Mouse (Mus musculus) frontal cortex, adult 2 months (tissue): ENCODE measurements at regions not wholly inside any gene's neighbourhood (a gene's known extent, or its start where the extent isn't known, plus 50 kb on each side); places are given as distances from the start of the nearest gene placed in this dataset.

ENCODE experiments used
- DNase-seq, 2 experiments: peaks; one replicate each; pipeline ENCODE4 v3.0.0; 2022; ENCODE audit warnings: low spot score in 1 of 2; ENCODE audit errors: extremely low spot score in 1 of 2

- DNase-seq: peak; percentile 16 to 27
These were observed 64.8 kb downstream of the Dnajb9 start for GRCm38 (mm10) chr12:44145321-44145720.

- DNase-seq: peak; percentile 13 to 64
These were observed 71.1 kb downstream of the Dnajb9 start for GRCm38 (mm10) chr12:44139026-44139425.

DNA sequence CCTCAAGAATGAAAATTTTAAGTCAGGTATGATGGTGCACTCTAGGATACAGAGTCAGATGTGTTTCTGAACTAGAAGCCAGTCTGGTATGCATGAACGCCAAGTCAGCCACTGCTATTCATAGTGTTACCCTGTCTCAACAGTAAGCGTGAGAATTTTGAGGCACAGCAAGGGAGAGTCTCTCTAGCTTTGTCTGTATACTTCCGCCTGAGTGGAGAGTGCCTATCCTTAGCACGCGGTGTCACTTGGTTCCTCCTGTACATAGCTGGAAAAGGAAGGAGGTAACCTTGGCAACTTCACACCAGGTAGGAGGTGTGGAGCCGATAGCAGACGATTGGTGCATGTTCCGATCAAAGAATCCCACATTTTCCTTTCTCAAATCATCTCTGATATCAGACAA is 81.3 kb downstream of the Dnajb9 start:
- peak; percentile 21 to 38 for DNase-seq

DNA sequence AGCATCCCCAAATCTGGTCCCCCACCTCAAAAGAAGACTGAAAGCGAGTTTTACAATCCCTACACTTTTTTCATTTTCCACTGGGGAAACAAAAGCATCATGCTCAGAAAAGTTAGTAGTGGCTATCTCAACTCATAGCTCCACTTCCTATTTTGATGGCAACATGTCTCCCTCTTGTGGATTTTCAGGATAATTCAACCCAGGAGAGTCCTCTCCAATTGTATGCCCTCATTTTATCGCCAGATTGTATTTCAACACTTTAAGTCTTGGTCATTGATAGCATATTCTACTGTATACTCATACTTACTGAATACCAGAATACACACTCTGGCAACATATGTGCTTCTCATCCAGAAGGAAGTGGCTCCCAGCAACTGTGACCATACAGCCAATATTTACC is 105.0 kb downstream of the Dnajb9 start:
- DNase-seq: peak in 1 of 2 experiments; percentile 60

GRCm38 (mm10) chr12:44099188-44099587 is 110.9 kb downstream of the Dnajb9 start:
- DNase-seq: peak in 1 of 2 experiments; percentile 12

DNA sequence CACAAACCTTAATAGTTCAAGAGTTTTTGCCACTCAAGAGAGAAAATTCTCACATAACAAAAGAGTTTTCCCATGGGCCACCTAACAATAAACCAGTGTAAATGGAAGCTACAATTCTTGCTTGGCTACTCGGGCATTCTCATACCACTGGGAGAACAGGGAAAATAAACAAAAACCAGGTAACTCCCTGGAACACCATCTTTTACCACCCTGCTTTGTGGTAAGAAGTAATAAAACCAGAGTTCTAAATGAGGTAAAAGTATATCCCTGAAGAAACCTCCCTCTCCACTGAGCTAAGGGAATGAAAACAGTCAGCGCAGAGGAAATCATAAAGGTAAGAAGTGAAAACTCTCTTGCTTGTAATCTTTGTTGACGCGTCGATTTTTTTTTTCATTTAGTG is 138.4 kb downstream of the Dnajb9 start:
- no peak for DNase-seq

- DNase-seq: no peak
These were observed 153.5 kb downstream of the Dnajb9 start for GRCm38 (mm10) chr12:44056493-44057163.

- peak in 1 of 2 experiments; percentile 31 for DNase-seq
These were observed 164.3 kb downstream of the Dnajb9 start for GRCm38 (mm10) chr12:44045806-44046205.

DNA sequence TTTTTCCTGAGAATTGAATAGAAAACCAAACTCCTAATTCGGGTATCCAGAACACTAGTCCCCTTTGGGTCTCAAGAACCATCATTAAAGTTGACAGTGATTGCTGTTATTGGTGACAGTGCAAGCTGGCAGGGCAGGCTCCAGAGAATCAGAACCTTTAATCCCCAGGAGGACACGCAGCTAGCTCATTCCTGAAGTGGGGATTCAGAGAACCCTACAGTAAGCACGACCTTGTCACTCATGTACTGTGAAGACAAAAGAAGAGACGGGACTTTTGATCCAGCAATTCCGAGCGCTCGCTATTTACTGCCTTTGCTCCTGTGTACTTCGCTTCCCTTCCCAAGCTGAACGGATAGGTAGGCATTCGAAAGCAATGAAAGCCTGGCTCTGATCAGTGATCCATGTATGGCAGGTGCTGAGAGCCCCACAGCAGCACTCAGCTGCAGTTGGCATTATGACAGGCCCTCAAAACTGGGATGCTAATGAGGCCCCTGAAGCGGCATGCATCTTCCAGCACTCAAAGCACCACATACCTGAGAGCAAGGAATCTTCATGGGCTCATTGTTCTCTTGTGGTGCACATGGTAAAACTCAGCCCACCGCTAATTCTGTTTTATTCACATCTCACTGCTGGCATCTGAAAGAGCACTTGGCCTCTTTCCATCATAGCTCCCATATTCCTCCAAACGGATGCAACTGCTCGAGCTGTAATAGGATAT is 165.6 kb downstream of the Dnajb9 start:
- DNase-seq: peak in 1 of 2 experiments; percentile 26

DNA sequence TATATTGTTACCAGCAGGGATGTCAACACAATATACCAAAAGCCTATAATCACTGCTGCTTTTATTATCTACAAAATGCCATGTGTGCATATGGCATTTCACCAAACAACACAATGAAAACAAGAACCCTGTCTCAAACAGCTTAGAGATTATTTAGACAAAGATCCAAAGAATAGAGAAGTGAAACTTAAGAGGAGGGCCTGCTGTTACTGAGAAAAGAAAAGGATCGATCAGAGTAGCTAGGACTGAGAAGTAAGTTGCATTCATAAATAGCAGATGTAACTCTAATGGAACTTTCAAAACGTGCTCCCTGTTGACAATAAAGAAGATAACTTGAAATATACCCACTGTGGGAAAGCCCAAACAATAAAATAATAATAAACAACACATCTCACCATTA is 203.3 kb downstream of the Dnajb9 start:
- no peak for DNase-seq

DNA sequence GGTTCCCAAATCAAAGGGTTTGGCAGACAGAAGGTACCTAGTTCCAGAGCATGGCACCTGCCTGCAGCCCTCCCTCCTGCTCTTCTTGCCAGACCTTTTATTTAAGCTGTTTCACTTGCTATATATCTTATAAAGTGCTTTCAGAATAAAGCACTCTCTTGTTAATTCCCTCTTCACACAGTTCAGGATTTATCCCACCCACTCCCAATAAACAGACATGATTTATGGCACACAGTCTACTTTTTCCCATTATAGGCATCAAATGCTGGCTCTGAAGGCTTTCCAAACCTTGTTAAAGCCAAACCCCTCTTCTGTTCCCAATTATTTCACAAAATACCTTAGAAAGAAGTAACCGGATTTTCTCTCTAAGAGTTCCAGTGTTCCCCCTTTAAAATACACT is 226.6 kb downstream of the Dnajb9 start:
- DNase-seq: no peak

DNA sequence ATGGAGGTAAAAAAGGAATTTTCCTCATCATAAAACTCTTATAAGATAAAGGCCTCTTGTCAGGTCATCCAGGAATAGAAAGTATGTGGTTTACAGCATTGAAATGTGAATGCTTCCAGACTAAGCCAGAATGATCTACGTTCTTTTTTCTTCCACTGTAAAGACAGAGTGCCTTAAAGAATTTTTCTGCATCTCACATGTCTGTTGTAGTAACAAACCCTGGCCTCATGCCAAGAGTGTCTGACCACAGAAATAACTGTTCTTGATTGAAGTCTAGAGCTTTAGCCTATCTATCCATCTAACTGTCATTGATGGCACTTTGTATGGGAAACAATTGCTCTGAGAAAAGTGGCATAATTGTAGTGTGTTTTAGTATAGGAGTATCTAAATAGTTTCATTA is 246.2 kb downstream of the Dnajb9 start:
- DNase-seq: no peak

DNA sequence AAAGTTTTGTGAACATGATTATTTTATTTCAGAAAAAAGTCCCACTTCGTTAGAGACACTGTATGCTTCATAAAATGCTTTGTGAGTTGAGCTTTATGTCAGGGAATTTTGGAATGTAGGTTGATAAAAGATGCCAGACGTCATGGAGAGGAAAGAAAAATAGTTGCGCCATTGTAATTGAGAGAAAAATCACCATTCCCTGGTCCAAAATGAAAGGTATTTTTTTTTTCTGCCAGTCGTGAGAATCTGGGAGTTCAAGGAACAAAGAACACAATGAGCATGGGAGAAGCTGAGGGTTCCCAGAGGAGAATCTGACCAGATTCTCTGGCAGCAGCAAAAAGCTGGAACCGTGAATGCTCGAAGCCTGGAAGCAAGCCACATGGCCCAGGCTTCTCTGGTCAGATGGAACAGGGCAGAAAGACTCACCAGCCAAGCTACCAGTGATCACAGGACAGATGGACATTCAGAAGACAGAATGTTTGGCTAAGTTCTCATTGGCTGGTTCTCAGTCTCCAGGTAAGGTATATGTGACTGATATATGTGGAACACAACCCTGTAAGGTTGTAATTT is 247.5 kb downstream of the Dnajb9 start:
- peak in 1 of 2 experiments; percentile 11 for DNase-seq

GRCm38 (mm10) chr12:43924228-43924627 is 285.9 kb downstream of the Dnajb9 start:
- no peak for DNase-seq

- no peak for DNase-seq
These were observed 289.7 kb downstream of the Dnajb9 start for GRCm38 (mm10) chr12:43920396-43920795.

- no peak for DNase-seq
These were observed 291.0 kb downstream of the Dnajb9 start for GRCm38 (mm10) chr12:43919114-43919513.

- no peak for DNase-seq
These were observed 293.3 kb downstream of the Dnajb9 start for GRCm38 (mm10) chr12:43916779-43917178.

- no peak for DNase-seq
These were observed 310.9 kb downstream of the Dnajb9 start for GRCm38 (mm10) chr12:43899273-43899672.

- peak in 1 of 2 experiments; percentile 20 for DNase-seq
These were observed 324.5 kb downstream of the Dnajb9 start for GRCm38 (mm10) chr12:43885596-43885995.

DNA sequence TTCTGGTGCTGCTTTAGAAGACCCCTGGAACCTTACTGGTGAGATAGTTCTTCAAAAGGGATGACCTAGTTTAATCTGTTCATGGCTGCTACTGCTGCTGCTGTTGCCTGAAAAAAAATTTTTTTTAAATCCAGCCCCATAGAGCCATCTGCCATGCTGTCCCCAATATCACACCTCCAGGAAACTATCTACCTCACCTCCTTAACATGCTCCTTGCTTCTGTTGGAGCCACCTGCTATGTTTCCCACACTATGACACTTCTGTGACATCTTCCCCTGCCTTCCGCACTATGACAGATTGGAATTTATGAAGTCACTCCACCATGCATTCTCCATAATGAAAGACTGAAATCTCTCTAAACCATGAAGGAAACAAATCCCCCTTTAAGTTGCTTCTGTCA is 349.6 kb downstream of the Dnajb9 start:
- peak; percentile 26 to 55 for DNase-seq

GRCm38 (mm10) chr12:43856370-43856769 is 353.8 kb downstream of the Dnajb9 start:
- DNase-seq: no peak

DNA sequence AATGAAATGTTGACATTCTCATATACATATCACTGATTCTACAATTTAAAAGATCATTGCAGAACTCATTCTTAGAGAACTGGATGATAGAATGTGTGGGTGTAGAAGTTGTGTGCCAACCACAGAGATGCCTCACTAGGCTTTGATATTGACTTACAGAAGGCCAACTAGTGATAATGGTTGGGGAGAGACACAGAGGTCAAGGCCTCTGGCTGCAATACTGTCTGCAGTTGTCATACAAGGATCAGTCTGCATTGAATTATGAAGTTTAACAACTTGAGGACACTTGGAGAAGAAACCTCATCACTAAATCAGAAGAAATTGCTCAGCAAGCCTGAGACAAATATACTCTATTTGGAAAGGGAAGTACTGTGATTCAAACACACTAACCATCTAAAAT is 357.9 kb downstream of the Dnajb9 start:
- DNase-seq: no peak
